Mouse (Mus musculus): ENCODE data around the gene Tulp4. TPM values are rescaled to one million over a fixed set of nuclear protein-coding genes. Genes with fewer than 3 reads are reported as not detected.

Tulp4 gene
- polyA plus RNA-seq, 1 experiment from 2014 or later, result 33.6 TPM

- Histone ChIP-seq H3K36me3 (ENCODE audit: control insufficient read depth, insufficient read depth, low read length) (peaks cover 5% of the 10 kb centered on the region; the same call in 1 of the 2 replicates), H3K4me1 (replicated peaks; ENCODE audit: control insufficient read depth, insufficient read depth) (no peaks in the 10 kb centered on the region), H3K27me3 (ENCODE audit: control insufficient read depth, insufficient read depth, low read length) (no peaks in the 10 kb centered on the region), H3K27ac (replicated peaks) (no peak overlapping the region; the same call in 1 of the 2 replicates), H3K4me3 (ENCODE audit: low read depth, low read length) (no peak overlapping the region), H3K9me3 (ENCODE audit: control insufficient read depth, low read length) (no peaks in the 10 kb centered on the region), H3K9ac (ENCODE audit: low read length) (no peak overlapping the region), H3K4me2 (replicated peaks; ENCODE audit: low read depth) (no peak overlapping the region)
- peak; percentile 24; the same call in 1 of the 2 replicates for ATAC-seq (ENCODE audit: low FRiP score, low TSS enrichment)
- no peak for DNase-seq (ENCODE audit: low spot score)
- WGBS, result 58% methylated on average over 3 of the region's 3 CpGs
- TF ChIP-seq CTCF (IDR thresholded peaks at IDR 0.05; ENCODE audit: low read depth) (no peak), EP300 (optimal IDR thresholded peaks at IDR 0.05) (no peak)
These were observed 74.2 kb downstream of the Tulp4 start for GRCm38 (mm10) chr17:6180421-6180820.

GRCm38 (mm10) chr17:6182715-6183114 lies 76.5 kb downstream of the Tulp4 start:
- Histone ChIP-seq H3K27ac (replicated peaks) (no peak overlapping the region), H3K27me3 (ENCODE audit: control insufficient read depth, insufficient read depth, low read length) (no peaks in the 10 kb centered on the region), H3K4me1 (replicated peaks; ENCODE audit: control insufficient read depth, insufficient read depth) (no peaks in the 10 kb centered on the region), H3K36me3 (ENCODE audit: control insufficient read depth, insufficient read depth, low read length) (peaks cover 11% of the 10 kb centered on the region), H3K9me3 (ENCODE audit: control insufficient read depth, low read length) (no peaks in the 10 kb centered on the region), H3K4me2 (replicated peaks; ENCODE audit: low read depth) (no peak overlapping the region), H3K9ac (ENCODE audit: low read length) (no peak overlapping the region), H3K4me3 (ENCODE audit: low read depth, low read length) (no peak overlapping the region)
- 70% methylated on average over 4 of the region's 4 CpGs for whole genome bisulfite sequencing
- DNase-seq (ENCODE audit: low spot score) (no peak), ATAC-seq (ENCODE audit: low FRiP score, low TSS enrichment) (no peak)
- no peak for TF ChIP-seq CTCF (IDR thresholded peaks at IDR 0.05; ENCODE audit: low read depth)
- no peak for TF ChIP-seq EP300 (optimal IDR thresholded peaks at IDR 0.05)

- 92% methylated on average over 4 of the region's 4 CpGs for WGBS
- Histone ChIP-seq H3K36me3 (ENCODE audit: control insufficient read depth, insufficient read depth, low read length) (peaks cover 11% of the 10 kb centered on the region), H3K27ac (replicated peaks) (no peak overlapping the region), H3K9me3 (ENCODE audit: control insufficient read depth, low read length) (no peaks in the 10 kb centered on the region), H3K4me3 (ENCODE audit: low read depth, low read length) (no peak overlapping the region), H3K4me2 (replicated peaks; ENCODE audit: low read depth) (no peak overlapping the region), H3K27me3 (ENCODE audit: control insufficient read depth, insufficient read depth, low read length) (no peaks in the 10 kb centered on the region), H3K9ac (ENCODE audit: low read length) (no peak overlapping the region), H3K4me1 (replicated peaks; ENCODE audit: control insufficient read depth, insufficient read depth) (no peaks in the 10 kb centered on the region)
- no peak for TF ChIP-seq EP300 (optimal IDR thresholded peaks at IDR 0.05)
- no peak for TF ChIP-seq CTCF (IDR thresholded peaks at IDR 0.05; ENCODE audit: low read depth)
- ATAC-seq (ENCODE audit: low FRiP score, low TSS enrichment) (no peak), DNase-seq (ENCODE audit: low spot score) (no peak)
These were observed 80.4 kb downstream of the Tulp4 start for GRCm38 (mm10) chr17:6186651-6187050.

GRCm38 (mm10) chr17:6187183-6187582 lies 80.9 kb downstream of the Tulp4 start:
- Histone ChIP-seq H3K4me1 (replicated peaks; ENCODE audit: control insufficient read depth, insufficient read depth) (no peaks in the 10 kb centered on the region), H3K27me3 (ENCODE audit: control insufficient read depth, insufficient read depth, low read length) (no peaks in the 10 kb centered on the region), H3K9ac (ENCODE audit: low read length) (no peak overlapping the region), H3K4me2 (replicated peaks; ENCODE audit: low read depth) (no peak overlapping the region), H3K9me3 (ENCODE audit: control insufficient read depth, low read length) (no peaks in the 10 kb centered on the region), H3K27ac (replicated peaks) (no peak overlapping the region), H3K36me3 (ENCODE audit: control insufficient read depth, insufficient read depth, low read length) (peaks cover 11% of the 10 kb centered on the region), H3K4me3 (ENCODE audit: low read depth, low read length) (no peak overlapping the region)
- DNase-seq (ENCODE audit: low spot score), result no peak
- 93% methylated on average over 8 of the region's 8 CpGs for WGBS
- no peak for ATAC-seq (ENCODE audit: low FRiP score, low TSS enrichment)
- TF ChIP-seq EP300 (optimal IDR thresholded peaks at IDR 0.05), result no peak
- no peak for TF ChIP-seq CTCF (IDR thresholded peaks at IDR 0.05; ENCODE audit: low read depth)

- WGBS, result 67% methylated on average over 5 of the region's 5 CpGs
- no peak for ATAC-seq (ENCODE audit: low FRiP score, low TSS enrichment)
These were observed 83.0 kb downstream of the Tulp4 start for GRCm38 (mm10) chr17:6189207-6189606.

GRCm38 (mm10) chr17:6192275-6192674 lies 86.0 kb downstream of the Tulp4 start:
- ATAC-seq (ENCODE audit: low FRiP score, low TSS enrichment) (no peak), DNase-seq (ENCODE audit: low spot score) (no peak)
- no peaks in the 10 kb centered on the region for H3K27me3 ChIP-seq (ENCODE audit: control insufficient read depth, insufficient read depth, low read length)
- TF ChIP-seq EP300 (optimal IDR thresholded peaks at IDR 0.05), result no peak
- TF ChIP-seq CTCF (IDR thresholded peaks at IDR 0.05; ENCODE audit: low read depth), result no peak
- H3K4me1 ChIP-seq (replicated peaks; ENCODE audit: control insufficient read depth, insufficient read depth), result no peaks in the 10 kb centered on the region
- H3K27ac ChIP-seq (replicated peaks), result no peak overlapping the region
- H3K9me3 ChIP-seq (ENCODE audit: control insufficient read depth, low read length), result no peaks in the 10 kb centered on the region
- H3K9ac ChIP-seq (ENCODE audit: low read length), result no peak overlapping the region
- H3K4me2 ChIP-seq (replicated peaks; ENCODE audit: low read depth), result no peak overlapping the region
- no peak overlapping the region for H3K4me3 ChIP-seq (ENCODE audit: low read depth, low read length)
- peaks cover 6% of the 10 kb centered on the region for H3K36me3 ChIP-seq (ENCODE audit: control insufficient read depth, insufficient read depth, low read length)
- WGBS, result 69% methylated on average over 6 of the region's 6 CpGs

More at GRCm38 (mm10) chr17:6189207-6189606, 83.0 kb downstream of the Tulp4 start:
- H3K27me3 ChIP-seq (ENCODE audit: control insufficient read depth, insufficient read depth, low read length), result no peaks in the 10 kb centered on the region
- no peaks in the 10 kb centered on the region for H3K9me3 ChIP-seq (ENCODE audit: control insufficient read depth, low read length)
- no peak overlapping the region for H3K27ac ChIP-seq (replicated peaks)
- H3K4me1 ChIP-seq (replicated peaks; ENCODE audit: control insufficient read depth, insufficient read depth), result no peaks in the 10 kb centered on the region
- TF ChIP-seq CTCF (IDR thresholded peaks at IDR 0.05; ENCODE audit: low read depth) (no peak), EP300 (optimal IDR thresholded peaks at IDR 0.05) (no peak)
- no peak overlapping the region for H3K4me3 ChIP-seq (ENCODE audit: low read depth, low read length)
- no peak for DNase-seq (ENCODE audit: low spot score)
- peaks cover 14% of the 10 kb centered on the region for H3K36me3 ChIP-seq (ENCODE audit: control insufficient read depth, insufficient read depth, low read length)
- H3K4me2 ChIP-seq (replicated peaks; ENCODE audit: low read depth), result no peak overlapping the region
- no peak overlapping the region for H3K9ac ChIP-seq (ENCODE audit: low read length)

All from stomach, postnatal 0 days (tissue).